Mouse (Mus musculus): ENCODE data around the gene Etnk1. TPM values are rescaled to one million over a fixed set of nuclear protein-coding genes. Genes with fewer than 3 reads are reported as not detected.

Etnk1 gene
- total RNA-seq, 2 experiments from 2014 or later = 102 to 108 TPM

Other genes starting within 250 kb of the Etnk1 start
- 1 to 10 TPM; 4.3 to 5.3 TPM for gene St8sia1, start 202.8 kb upstream of the Etnk1 start, total RNA-seq (2021)
- gene C2cd5, start 67.1 kb upstream of the Etnk1 start, total RNA-seq (2021) = 10 to 100 TPM; 33.6 to 37.2 TPM